Mouse (Mus musculus): ENCODE measurements at regions not wholly inside any gene's neighbourhood (a gene's known extent, or its start where the extent isn't known, plus 50 kb on each side); places are given as distances from the start of the nearest gene placed in this dataset.

GRCm38 (mm10) chr2:8628007-8628406 is 1118.6 kb upstream of the Celf2 start:
- no peaks in the 10 kb centered on the region for H3K36me3 ChIP-seq (ENCODE audit: control insufficient read depth, insufficient read depth, low read length)
- TF ChIP-seq CTCF (IDR thresholded peaks at IDR 0.05; ENCODE audit: extremely low read depth, insufficient read depth, insufficient read length, insufficient replicate concordance) (no peak), POLR2A (IDR thresholded peaks at IDR 0.05; ENCODE audit: low read depth, low read length) (no peak)
- no peaks in the 10 kb centered on the region for H3K27me3 ChIP-seq (ENCODE audit: control insufficient read depth, insufficient read depth, low read length)
- DNase-seq (ENCODE audit: low read depth in 1 of 2, low spot score in 2 of 2) = no peak
- H3K27ac ChIP-seq (ENCODE audit: insufficient read depth, low read length) = no peak overlapping the region
- no peak overlapping the region for H3K4me3 ChIP-seq (ENCODE audit: extremely low read depth, insufficient read depth, insufficient read length)
- H3K4me1 ChIP-seq (ENCODE audit: control insufficient read depth, insufficient read depth, insufficient read length) = no peaks in the 10 kb centered on the region
- WGBS = 79% methylated on average over 1 of the region's 1 CpGs

- Histone ChIP-seq H3K4me1 (ENCODE audit: control insufficient read depth, insufficient read depth, insufficient read length) (no peaks in the 10 kb centered on the region), H3K27me3 (ENCODE audit: control insufficient read depth, insufficient read depth, low read length) (no peaks in the 10 kb centered on the region), H3K4me3 (ENCODE audit: extremely low read depth, insufficient read depth, insufficient read length) (no peak overlapping the region), H3K36me3 (ENCODE audit: control insufficient read depth, insufficient read depth, low read length) (no peaks in the 10 kb centered on the region), H3K27ac (ENCODE audit: insufficient read depth, low read length) (no peak overlapping the region)
- 82% methylated on average over 2 of the region's 2 CpGs for WGBS
- DNase-seq (ENCODE audit: low read depth in 1 of 2, low spot score in 2 of 2) = no peak
- TF ChIP-seq POLR2A (IDR thresholded peaks at IDR 0.05; ENCODE audit: low read depth, low read length) (no peak), CTCF (IDR thresholded peaks at IDR 0.05; ENCODE audit: extremely low read depth, insufficient read depth, insufficient read length, insufficient replicate concordance) (no peak)
Measured at GRCm38 (mm10) chr2:8628485-8629208, 1119.3 kb upstream of the Celf2 start.

DNA sequence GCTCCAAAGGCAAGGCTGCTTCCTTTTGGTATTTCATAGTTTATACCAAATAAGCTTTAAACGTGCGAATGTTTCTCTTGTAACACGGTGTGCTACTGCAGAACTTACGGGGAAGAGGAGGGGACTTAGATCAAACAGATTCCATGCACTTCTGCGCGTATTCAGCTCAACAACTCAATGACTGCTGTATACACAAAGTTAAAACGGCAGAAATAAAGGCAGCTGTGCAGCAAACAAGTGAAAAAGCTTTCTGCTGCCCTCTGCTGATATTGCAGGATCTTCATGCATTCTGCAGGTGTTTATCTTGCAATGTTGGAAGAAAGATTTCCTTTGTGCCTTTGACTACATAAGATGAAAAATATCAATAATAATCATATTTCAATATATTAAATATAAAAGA is 1128.7 kb upstream of the Celf2 start:
- TF ChIP-seq CTCF (IDR thresholded peaks at IDR 0.05; ENCODE audit: extremely low read depth, insufficient read depth, insufficient read length, insufficient replicate concordance) (no peak), POLR2A (IDR thresholded peaks at IDR 0.05; ENCODE audit: low read depth, low read length) (no peak)
- no peaks in the 10 kb centered on the region for H3K27me3 ChIP-seq (ENCODE audit: control insufficient read depth, insufficient read depth, low read length)
- H3K4me3 ChIP-seq (ENCODE audit: extremely low read depth, insufficient read depth, insufficient read length) = no peak overlapping the region

DNA sequence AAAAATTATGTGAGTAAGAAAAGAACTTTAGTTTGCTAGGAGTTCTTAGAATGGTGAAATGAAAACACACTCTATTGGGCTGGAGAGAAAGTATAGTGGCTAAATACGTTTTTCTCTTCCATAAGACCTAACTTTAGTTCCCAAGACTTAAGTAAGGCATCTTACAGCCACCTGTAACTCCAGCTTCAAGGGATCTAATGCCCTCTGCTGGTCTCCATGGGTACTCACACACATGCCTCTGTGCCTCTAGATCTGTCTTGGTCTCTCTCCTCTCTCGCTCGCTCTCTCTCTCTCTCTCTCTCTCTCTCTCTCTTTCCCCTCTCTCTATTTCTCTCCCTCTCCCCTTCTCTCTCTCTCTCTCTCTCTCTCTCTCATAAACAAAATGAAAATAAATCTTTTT is 1129.9 kb upstream of the Celf2 start:
- H3K4me1 ChIP-seq (ENCODE audit: control insufficient read depth, insufficient read depth, insufficient read length) = no peaks in the 10 kb centered on the region
- TF ChIP-seq POLR2A (IDR thresholded peaks at IDR 0.05; ENCODE audit: low read depth, low read length) = no peak
- no peak for TF ChIP-seq CTCF (IDR thresholded peaks at IDR 0.05; ENCODE audit: extremely low read depth, insufficient read depth, insufficient read length, insufficient replicate concordance)
- no peak overlapping the region for H3K27ac ChIP-seq (ENCODE audit: insufficient read depth, low read length)
- no peaks in the 10 kb centered on the region for H3K36me3 ChIP-seq (ENCODE audit: control insufficient read depth, insufficient read depth, low read length)
- no peak overlapping the region for H3K4me3 ChIP-seq (ENCODE audit: extremely low read depth, insufficient read depth, insufficient read length)
- H3K27me3 ChIP-seq (ENCODE audit: control insufficient read depth, insufficient read depth, low read length) = no peaks in the 10 kb centered on the region
- WGBS = 32% methylated on average over 3 of the region's 3 CpGs
- no peak for DNase-seq (ENCODE audit: low read depth in 1 of 2, low spot score in 2 of 2)

More for the DNA sequence above, 1128.7 kb upstream of the Celf2 start:
- Histone ChIP-seq H3K36me3 (ENCODE audit: control insufficient read depth, insufficient read depth, low read length) (no peaks in the 10 kb centered on the region), H3K4me1 (ENCODE audit: control insufficient read depth, insufficient read depth, insufficient read length) (no peaks in the 10 kb centered on the region), H3K27ac (ENCODE audit: insufficient read depth, low read length) (no peak overlapping the region)
- 44% methylated on average over 7 of the region's 7 CpGs for WGBS
- no peak for DNase-seq (ENCODE audit: low read depth in 1 of 2, low spot score in 2 of 2)

DNA sequence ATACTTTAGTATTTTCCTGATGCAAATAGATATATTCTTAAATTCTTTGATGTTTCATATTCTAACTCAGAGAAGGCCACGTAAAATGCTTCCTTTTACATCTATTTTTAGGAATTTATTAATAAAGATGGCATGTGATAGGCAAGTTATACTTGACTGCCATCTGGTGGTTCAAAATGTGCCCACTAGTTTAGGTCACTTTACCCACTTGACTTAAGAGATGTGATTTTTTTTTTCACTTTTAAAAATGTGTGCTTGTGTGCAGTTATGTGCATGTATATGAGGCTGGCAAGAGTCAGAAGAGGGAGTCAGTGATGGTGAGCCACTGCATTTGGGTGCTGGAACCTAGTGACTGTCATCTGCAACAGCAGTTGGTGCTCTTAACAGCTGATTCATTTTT is 1136.1 kb upstream of the Celf2 start:
- Histone ChIP-seq H3K36me3 (ENCODE audit: control insufficient read depth, insufficient read depth, low read length) (no peaks in the 10 kb centered on the region), H3K27me3 (ENCODE audit: control insufficient read depth, insufficient read depth, low read length) (no peaks in the 10 kb centered on the region), H3K27ac (ENCODE audit: insufficient read depth, low read length) (no peak overlapping the region), H3K4me3 (ENCODE audit: extremely low read depth, insufficient read depth, insufficient read length) (no peak overlapping the region), H3K4me1 (ENCODE audit: control insufficient read depth, insufficient read depth, insufficient read length) (no peaks in the 10 kb centered on the region)
- no peak for DNase-seq (ENCODE audit: low read depth in 1 of 2, low spot score in 2 of 2)
- WGBS = 0% methylated on average over 1 of the region's 1 CpGs
- TF ChIP-seq CTCF (IDR thresholded peaks at IDR 0.05; ENCODE audit: extremely low read depth, insufficient read depth, insufficient read length, insufficient replicate concordance) (no peak), POLR2A (IDR thresholded peaks at IDR 0.05; ENCODE audit: low read depth, low read length) (no peak)

- no peak overlapping the region for H3K4me3 ChIP-seq (ENCODE audit: extremely low read depth, insufficient read depth, insufficient read length)
- TF ChIP-seq CTCF (IDR thresholded peaks at IDR 0.05; ENCODE audit: extremely low read depth, insufficient read depth, insufficient read length, insufficient replicate concordance) = no peak
- no peak for TF ChIP-seq POLR2A (IDR thresholded peaks at IDR 0.05; ENCODE audit: low read depth, low read length)
- no peaks in the 10 kb centered on the region for H3K27me3 ChIP-seq (ENCODE audit: control insufficient read depth, insufficient read depth, low read length)
- DNase-seq (ENCODE audit: low read depth in 1 of 2, low spot score in 2 of 2) = no peak
- 75% methylated on average over 7 of the region's 7 CpGs for WGBS
- no peaks in the 10 kb centered on the region for H3K4me1 ChIP-seq (ENCODE audit: control insufficient read depth, insufficient read depth, insufficient read length)
- no peaks in the 10 kb centered on the region for H3K36me3 ChIP-seq (ENCODE audit: control insufficient read depth, insufficient read depth, low read length)
- no peak overlapping the region for H3K27ac ChIP-seq (ENCODE audit: insufficient read depth, low read length)
Measured at GRCm38 (mm10) chr2:8660544-8660943, 1151.2 kb upstream of the Celf2 start.

DNA sequence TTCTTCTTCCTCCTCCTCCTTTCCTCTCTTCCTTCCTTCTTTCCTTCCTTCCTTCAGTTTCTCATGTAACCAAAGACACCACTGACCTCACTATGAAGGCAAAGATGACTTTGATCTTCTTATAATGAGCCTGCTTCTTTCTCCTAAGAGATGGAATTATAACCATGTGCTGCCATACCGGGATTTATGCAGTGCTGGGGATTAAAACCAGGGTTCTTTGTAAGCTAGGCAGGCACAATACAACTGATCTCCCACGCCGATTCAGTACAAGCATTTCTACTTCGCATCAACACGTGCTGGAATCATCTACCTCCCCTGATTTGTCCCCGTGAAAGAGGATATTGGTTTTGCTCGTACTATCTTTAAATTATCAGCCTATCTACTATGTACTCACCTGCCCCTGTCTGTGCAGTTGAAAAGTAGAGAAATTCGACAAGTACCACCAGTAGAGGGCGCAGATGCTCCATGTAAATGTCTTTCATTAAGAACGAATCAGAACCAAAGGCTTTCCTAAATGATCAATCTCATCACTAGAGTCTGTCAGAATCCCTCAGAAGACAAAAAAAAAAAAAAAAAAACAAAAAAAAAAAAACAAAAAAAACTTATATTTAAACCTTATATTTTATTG is 1164.5 kb upstream of the Celf2 start:
- Histone ChIP-seq H3K4me3 (ENCODE audit: extremely low read depth, insufficient read depth, insufficient read length) (no peak overlapping the region), H3K27ac (ENCODE audit: insufficient read depth, low read length) (no peak overlapping the region), H3K36me3 (ENCODE audit: control insufficient read depth, insufficient read depth, low read length) (no peaks in the 10 kb centered on the region), H3K4me1 (ENCODE audit: control insufficient read depth, insufficient read depth, insufficient read length) (no peaks in the 10 kb centered on the region), H3K27me3 (ENCODE audit: control insufficient read depth, insufficient read depth, low read length) (no peaks in the 10 kb centered on the region)
- peak; percentile 11 to 13 for DNase-seq (ENCODE audit: low read depth in 1 of 2, low spot score in 2 of 2)
- 19% methylated on average over 10 of the region's 10 CpGs for WGBS
- no peak for TF ChIP-seq POLR2A (IDR thresholded peaks at IDR 0.05; ENCODE audit: low read depth, low read length)
- no peak for TF ChIP-seq CTCF (IDR thresholded peaks at IDR 0.05; ENCODE audit: extremely low read depth, insufficient read depth, insufficient read length, insufficient replicate concordance)

Data from spleen, adult 2 months (tissue).